In the genomic region with DNA sequence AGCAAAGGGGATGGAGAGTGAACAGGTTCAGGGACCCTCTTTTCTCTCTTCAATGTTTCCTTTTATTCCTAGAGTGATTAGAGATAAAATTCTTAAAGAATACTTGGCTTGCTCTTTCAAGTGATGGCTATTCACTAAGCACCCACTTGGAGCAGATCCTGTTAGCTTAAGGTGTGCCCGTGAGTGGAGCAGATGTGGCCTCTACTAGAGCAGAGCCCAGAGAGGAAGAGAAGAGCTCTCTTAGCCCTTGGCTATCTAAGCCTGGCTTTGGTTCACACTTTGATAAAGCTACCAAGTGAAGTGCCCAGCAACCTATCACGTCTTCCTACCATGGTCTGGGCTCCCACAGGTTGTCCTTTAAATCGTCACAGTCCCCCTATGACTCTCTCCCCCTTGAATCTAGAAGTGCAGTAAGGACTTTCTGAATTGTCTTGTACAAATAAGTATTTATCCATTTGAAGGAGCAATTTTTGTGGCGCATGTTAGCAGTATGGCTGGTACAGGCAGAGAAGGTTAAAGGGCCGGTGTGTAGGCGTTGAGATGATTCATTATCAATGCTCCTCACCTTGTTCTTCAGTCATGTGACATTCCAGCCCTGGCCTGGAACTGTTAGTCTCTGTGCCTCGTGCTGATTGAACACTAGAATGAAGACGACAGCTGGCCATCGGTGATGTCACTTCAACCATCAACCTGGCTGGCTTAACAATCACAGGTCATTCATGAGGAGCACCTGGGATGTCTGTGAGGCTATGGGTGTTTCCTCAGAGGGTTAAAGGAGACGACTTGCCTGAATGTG, we compare ENCODE assay signal across 20 mouse cellular contexts. TPM values are rescaled to one million over a fixed set of nuclear protein-coding genes. Genes with fewer than 3 reads are reported as not detected.
DNase-seq lines count a peak whose midpoint lies in the region; ATAC-seq and TF ChIP-seq lines count a peak whose summit lies in the region.
"Had no signal": no experiment of that assay in that cellular context is flagged by ENCODE, and none has a peak within 500 bp of the region (broad histone marks: within the 10 kb centered on the region; RNA-seq: fewer than 3 reads in every experiment).

No protein-coding gene starts in this region.

- no peak overlapping the region for H3K9ac ChIP-seq in liver, embryonic 12.5 days
- H3K9ac ChIP-seq in liver, postnatal 0 days (replicated peaks), result no peak overlapping the region
- H3K9ac ChIP-seq in lung, embryonic 16.5 days (ENCODE audit: low read length), result no peak overlapping the region
- H3K9ac ChIP-seq: embryonic facial prominence, embryonic 12.5 days; forebrain, embryonic 15.5 days; heart, embryonic 13.5 days; hindbrain, embryonic 15.5 days had no signal

- no peak overlapping the region for H3K4me3 ChIP-seq in liver, embryonic 12.5 days
- no peak overlapping the region for H3K4me3 ChIP-seq in liver, postnatal 0 days (ENCODE audit: low read depth, low read length)
- no peak overlapping the region for H3K4me3 ChIP-seq in lung, embryonic 16.5 days (ENCODE audit: low read length)
- H3K4me3 ChIP-seq in testis, adult 2 months (ENCODE audit: control insufficient read depth, low read depth, low read length), result peak overlapping the region; percentile 77
- H3K4me3 ChIP-seq: embryonic facial prominence, embryonic 12.5 days; forebrain, embryonic 15.5 days; heart, embryonic 13.5 days; hindbrain, embryonic 15.5 days had no signal

- H3K9me3 ChIP-seq in liver, embryonic 12.5 days (replicated peaks), result no peaks in the 10 kb centered on the region
- H3K9me3 ChIP-seq in liver, postnatal 0 days (ENCODE audit: low read length), result no peaks in the 10 kb centered on the region
- H3K9me3 ChIP-seq in lung, embryonic 16.5 days (ENCODE audit: control insufficient read depth, low read length), result no peaks in the 10 kb centered on the region
- H3K9me3 ChIP-seq: embryonic facial prominence, embryonic 12.5 days; forebrain, embryonic 15.5 days; heart, embryonic 13.5 days; hindbrain, embryonic 15.5 days had no signal

- ATAC-seq in liver, embryonic 12.5 days, result peak; percentile 38; the same call in 1 of the 2 replicates
- no peak for ATAC-seq in liver, postnatal 0 days
- ATAC-seq in lung, embryonic 16.5 days (ENCODE audit: low read depth), result peak; percentile 88
- ATAC-seq: forebrain, embryonic 15.5 days; Patski had no signal

- H3K36me3 ChIP-seq in liver, embryonic 12.5 days, result no peaks in the 10 kb centered on the region
- no peaks in the 10 kb centered on the region for H3K36me3 ChIP-seq in liver, postnatal 0 days (replicated peaks; ENCODE audit: insufficient read depth, low read length)
- no peaks in the 10 kb centered on the region for H3K36me3 ChIP-seq in lung, embryonic 16.5 days (ENCODE audit: control insufficient read depth, insufficient read depth, low read length)
- H3K36me3 ChIP-seq in testis, adult 2 months (ENCODE audit: control insufficient read depth, insufficient read depth, low read length), result no peaks in the 10 kb centered on the region
- H3K36me3 ChIP-seq: embryonic facial prominence, embryonic 12.5 days; forebrain, embryonic 15.5 days; heart, embryonic 13.5 days; hindbrain, embryonic 15.5 days had no signal

- H3K27me3 ChIP-seq in liver, embryonic 12.5 days (replicated peaks), result 0 out of 2 replicates have a peak, but pooled peaks cover 11% of the 10 kb centered on the region
- no peaks in the 10 kb centered on the region for H3K27me3 ChIP-seq in liver, postnatal 0 days (ENCODE audit: insufficient read depth, low read length)
- H3K27me3 ChIP-seq in lung, embryonic 16.5 days (ENCODE audit: control insufficient read depth, insufficient read depth, low read depth, low read length), result no peaks in the 10 kb centered on the region
- no peaks in the 10 kb centered on the region for H3K27me3 ChIP-seq in testis, adult 2 months (ENCODE audit: control insufficient read depth, insufficient read depth, low read length)
- H3K27me3 ChIP-seq: forebrain, embryonic 15.5 days; hindbrain, embryonic 15.5 days; Patski had no signal

- H3K4me2 ChIP-seq in liver, embryonic 12.5 days, result no peak overlapping the region
- H3K4me2 ChIP-seq in liver, postnatal 0 days (ENCODE audit: low read depth, low read length), result no peak overlapping the region
- H3K4me2 ChIP-seq in lung, embryonic 16.5 days (ENCODE audit: low read depth, low read length), result no peak overlapping the region
- H3K4me2 ChIP-seq: embryonic facial prominence, embryonic 12.5 days; forebrain, embryonic 15.5 days; heart, embryonic 13.5 days; hindbrain, embryonic 15.5 days had no signal

- peaks cover 30% of the 10 kb centered on the region for H3K4me1 ChIP-seq in liver, embryonic 12.5 days
- peaks cover 16% of the 10 kb centered on the region for H3K4me1 ChIP-seq in liver, postnatal 0 days (ENCODE audit: insufficient read depth)
- H3K4me1 ChIP-seq in lung, embryonic 16.5 days (replicated peaks; ENCODE audit: control insufficient read depth, insufficient read depth, low read length), result peaks cover 19% of the 10 kb centered on the region
- peaks cover 11% of the 10 kb centered on the region for H3K4me1 ChIP-seq in testis, adult 2 months (ENCODE audit: control insufficient read depth, insufficient read depth, low read length)

- H3K27ac ChIP-seq in liver, embryonic 12.5 days, result no peak overlapping the region
- no peak overlapping the region for H3K27ac ChIP-seq in liver, postnatal 0 days (ENCODE audit: low read depth)
- H3K27ac ChIP-seq in lung, embryonic 16.5 days (ENCODE audit: low read length), result peak overlapping the region; percentile 63
- no peak overlapping the region for H3K27ac ChIP-seq in testis, adult 2 months (ENCODE audit: control insufficient read depth, insufficient read depth, low read depth, low read length)
- H3K27ac ChIP-seq: embryonic facial prominence, embryonic 12.5 days; forebrain, embryonic 15.5 days; heart, embryonic 13.5 days; hindbrain, embryonic 15.5 days had no signal

- no peak for DNase-seq in liver, postnatal 0 days
- no peak for DNase-seq in lung, postnatal 25 days (ENCODE audit: low spot score)
- DNase-seq in testis, postnatal 10 days (ENCODE audit: low spot score), result no peak
- peak; percentile 44 for DNase-seq in c-Kit-positive CD71-positive TER-119-positive erythroid progenitor cells, embryonic 14.5 days (ENCODE audit: low spot score)
- no peak for DNase-seq in retina, embryonic 14.5 days (ENCODE audit: low spot score)
- DNase-seq: adrenal gland, adult 2 months; adrenal gland, postnatal 25 days; cerebellum, adult 11 months; cerebellum, adult 9-10 months; cerebellum, postnatal 25 days; gastrocnemius, postnatal 14 days; heart, postnatal 36 days had no signal

- no peak for TF ChIP-seq POLR2A in testis, adult 2 months (IDR thresholded peaks at IDR 0.05; ENCODE audit: control insufficient read depth, low read depth, low read length)

- TF ChIP-seq CTCF in liver, postnatal 0 days (IDR thresholded peaks at IDR 0.05; ENCODE audit: low read depth), result no peak
- TF ChIP-seq CTCF in testis, adult 2 months (IDR thresholded peaks at IDR 0.05; ENCODE audit: control insufficient read depth, insufficient read depth, insufficient replicate concordance, low read depth, low read length), result no peak

- WGBS in liver, embryonic 12.5 days (ENCODE audit: insufficient replicate concordance), result 51% methylated on average over 10 of the region's 10 CpGs
- WGBS in liver, postnatal 0 days (ENCODE audit: insufficient replicate concordance), result 66% methylated on average over 10 of the region's 10 CpGs
- 56% methylated on average over 10 of the region's 10 CpGs for WGBS in lung, embryonic 16.5 days

- TF ChIP-seq EP300 in liver, postnatal 0 days (IDR thresholded peaks at IDR 0.05; ENCODE audit: low read depth), result no peak

RNA-seq across cellular contexts. Expression of gene Kras, which starts 22.3 kb away (rescaled TPM):
- polyA plus RNA-seq in liver, embryonic 12.5 days (2016; fragmentation: Nextera tagmentation; extraction: Ambion mirVana), result 74.5 and 75.9 TPM in 2 replicates
- polyA plus RNA-seq in liver, postnatal 0 days (2015; fragmentation: Nextera tagmentation; extraction: Ambion mirVana), result 41.0 and 48.0 TPM in 2 replicates
- polyA plus RNA-seq in lung, embryonic 16.5 days (2015; fragmentation: Nextera tagmentation; extraction: Ambion mirVana), result 97.6 and 99.5 TPM in 2 replicates
- 8.0 and 8.9 TPM in 2 replicates for polyA plus RNA-seq in testis, adult 2 months (2012; rRNA removed)
